Mouse (Mus musculus) ovary, adult 18-20 months (tissue): ENCODE data around the gene Zfp362.
A peak's percentile ranks its signal among the peaks of the same experiment; 100 is the strongest.

Experiments used
- DNase-seq: peaks from one replicate; pipeline ENCODE4 v3.0.0; 2022; ENCODE audit warnings: low spot score, mixed read lengths

Zfp362 gene

GRCm38 (mm10) chr4:128729709-128730037 lies 76.2 kb downstream of the Zfp362 start:
- no peak for DNase-seq

DNA sequence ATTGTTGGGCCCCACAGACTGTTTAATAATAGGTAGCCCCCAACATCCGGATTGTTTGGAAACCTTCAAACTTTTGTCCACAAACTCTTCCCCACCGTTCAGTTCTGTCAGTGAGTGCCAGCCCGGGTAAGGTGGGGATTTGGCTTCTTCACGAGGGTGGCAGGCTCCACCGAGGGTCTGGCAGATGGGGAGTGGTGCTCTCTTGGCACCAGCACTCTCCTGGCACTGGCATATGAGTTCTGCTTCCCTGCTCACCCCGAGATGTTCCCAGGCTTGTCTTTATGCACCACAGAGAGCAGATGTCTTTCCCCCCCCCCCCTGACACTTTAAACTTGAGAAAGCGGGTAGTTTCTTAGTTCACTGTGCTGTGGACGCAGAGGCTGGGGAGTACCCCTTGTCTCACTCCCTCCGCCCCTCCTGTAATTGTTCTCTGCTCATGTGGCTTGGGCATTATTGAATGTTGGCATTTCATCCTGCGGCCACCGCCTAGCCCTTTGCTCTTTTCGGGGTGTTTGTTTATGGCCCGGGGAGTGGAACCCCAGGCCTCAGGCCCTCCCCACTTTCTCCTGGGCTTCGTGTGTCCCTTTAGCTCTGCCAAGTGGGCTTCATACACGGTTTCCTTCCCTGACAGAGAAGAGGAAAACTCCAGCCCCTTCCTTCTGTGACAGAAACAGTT lies 76.7 kb downstream of the Zfp362 start:
- DNase-seq: no peak

- no peak for DNase-seq
These were observed 77.4 kb downstream of the Zfp362 start for GRCm38 (mm10) chr4:128728431-128728851.

GRCm38 (mm10) chr4:128727721-128728430 lies 78.0 kb downstream of the Zfp362 start:
- DNase-seq: peak; percentile 57

DNA sequence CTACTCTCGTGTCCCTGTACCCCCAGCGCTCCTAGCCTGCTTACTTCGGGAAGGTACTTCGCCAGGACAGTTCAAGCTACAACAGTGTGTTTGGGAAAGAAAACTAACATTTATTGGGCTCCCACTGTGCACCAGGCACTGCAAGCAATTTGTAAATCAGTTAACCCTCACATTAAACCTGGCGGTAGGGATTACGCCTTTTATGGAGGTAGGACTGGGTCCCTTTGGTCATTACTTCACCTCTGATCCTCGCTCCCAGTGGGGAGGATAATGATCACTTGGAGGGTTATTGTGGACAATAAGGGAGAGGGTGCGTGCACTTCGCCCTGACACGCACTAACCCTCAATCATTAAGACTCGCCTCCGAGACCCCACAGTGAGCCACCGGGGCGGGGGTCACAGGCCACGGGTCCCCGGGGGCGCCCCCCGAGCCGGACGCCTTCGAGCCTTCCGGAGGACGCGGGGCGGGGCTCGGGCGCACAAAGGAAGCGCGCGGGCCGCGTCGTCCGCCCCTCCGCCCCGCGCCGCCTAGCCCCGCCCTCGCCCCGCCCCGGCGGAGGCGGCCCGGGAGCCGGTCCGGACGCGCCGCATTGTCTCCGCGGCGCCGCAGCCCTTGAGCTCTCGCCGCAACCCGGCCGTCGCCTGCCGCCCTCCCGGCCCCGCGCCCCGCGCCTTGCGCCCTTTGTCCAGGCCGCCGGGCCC lies 78.7 kb downstream of the Zfp362 start:
- DNase-seq: peak; percentile 69

DNA sequence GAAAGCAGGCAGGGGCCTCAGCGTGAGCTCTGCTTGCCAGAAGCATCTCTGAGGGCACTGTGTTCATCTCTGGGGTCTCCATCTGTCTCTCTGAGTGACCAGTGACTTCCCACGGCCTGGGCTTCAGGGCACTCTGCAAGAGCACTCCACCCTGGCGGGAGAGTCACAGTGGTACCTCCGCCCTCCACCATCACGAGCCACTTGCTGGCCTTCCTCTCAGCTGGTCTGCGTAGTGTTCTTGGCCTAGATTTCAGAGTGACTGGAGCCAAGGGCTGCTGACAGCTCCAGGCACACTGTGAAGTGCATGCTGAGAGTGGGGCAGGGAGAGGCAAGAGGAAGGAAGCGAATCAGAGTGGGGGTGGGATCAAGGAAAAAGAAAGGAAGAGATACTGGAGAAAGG lies 81.8 kb downstream of the Zfp362 start:
- no peak for DNase-seq

DNA sequence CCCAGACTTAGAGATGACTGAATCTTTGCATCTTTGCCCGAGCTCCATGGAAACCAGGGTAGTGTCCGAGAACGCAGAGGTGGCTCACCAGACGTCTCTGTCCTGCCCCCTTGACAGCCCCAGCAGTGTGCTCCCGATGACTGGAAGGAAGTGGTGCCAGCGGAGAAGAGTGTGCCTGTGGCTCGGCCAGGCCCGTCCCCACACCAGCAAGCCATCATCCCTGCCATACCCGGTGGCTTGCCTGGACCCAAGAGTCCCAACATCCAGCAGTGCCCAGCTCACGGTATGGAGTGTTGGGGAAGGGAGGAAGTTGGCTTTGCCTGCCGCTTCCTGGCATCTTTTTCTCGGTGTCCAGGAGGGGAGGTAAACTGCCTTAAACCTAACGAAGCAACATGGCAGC lies 82.4 kb downstream of the Zfp362 start:
- no peak for DNase-seq
